Mouse (Mus musculus) CH12.LX (cell line): ENCODE measurements at regions not wholly inside any gene's neighbourhood (a gene's known extent, or its start where the extent isn't known, plus 50 kb on each side); places are given as distances from the start of the nearest gene placed in this dataset.
A peak's percentile ranks its signal among the peaks of the same experiment; 100 is the strongest.

Source experiments
- DNase-seq: peaks from one replicate; pipeline ENCODE4 v3.0.0-alpha.2; 2013; ENCODE audit errors: extremely low read depth
- H3K27ac ChIP-seq: 2 replicates; pipeline ENCODE4 v1.5.1; 2012; ENCODE audit warnings: low read depth, mild to moderate bottlenecking, control low read depth, moderate library complexity; ENCODE audit not compliant: insufficient read depth
- H3K27me3 ChIP-seq: replicated peaks from 2 replicates; pipeline ENCODE3; 2012; ENCODE audit warnings: inconsistent platforms
- H3K36me3 ChIP-seq, 2 experiments: replicated peaks in 1 of 2; 2 replicates each; pipeline versions ENCODE3 to v1.6.1; 2012; ENCODE audit warnings: inconsistent platforms in 1 of 2, low read length in 1 of 2, mild to moderate bottlenecking in 1 of 2, mixed read lengths in 1 of 2, moderate library complexity in 1 of 2; ENCODE audit not compliant: control insufficient read depth in 1 of 2, insufficient read depth in 1 of 2
- H3K4me1 ChIP-seq, 2 experiments: 2 replicates each; pipeline ENCODE4 v1.6.1; 2012; ENCODE audit warnings: inconsistent platforms in 1 of 2, moderate library complexity in 1 of 2; ENCODE audit not compliant: insufficient read depth in 2 of 2, control insufficient read depth in 1 of 2
- H3K4me2 ChIP-seq: 2 replicates; pipeline ENCODE4 v1.6.1; 2012; ENCODE audit warnings: low read depth, mild to moderate bottlenecking, control low read depth; ENCODE audit not compliant: poor library complexity, insufficient read depth, severe bottlenecking
- H3K4me3 ChIP-seq, 3 experiments: fragments of 150-350 bp in 1 of 3; sonication (generic) in 1 of 3; replicated peaks in 1 of 3; 2 replicates each; pipeline versions ENCODE3 to v1.5.1; 2011 to 2012; ENCODE audit warnings: low read depth in 2 of 3, low read length in 2 of 3, mild to moderate bottlenecking in 2 of 3, moderate library complexity in 2 of 3, control low read depth in 1 of 3, improper control_type of control experiment in 1 of 3, inconsistent platforms in 1 of 3, mixed read lengths in 1 of 3; ENCODE audit not compliant: poor library complexity in 1 of 3
- H3K79me2 ChIP-seq: replicated peaks from 2 replicates; pipeline ENCODE4 v1.6.1; 2012; ENCODE audit warnings: mild to moderate bottlenecking, moderate library complexity; ENCODE audit not compliant: control insufficient read depth, poor library complexity, insufficient read depth, severe bottlenecking; ENCODE audit errors: extremely low read depth
- H3K9ac ChIP-seq: 2 replicates; pipeline ENCODE4 v1.6.1; 2012; ENCODE audit warnings: low read depth, mild to moderate bottlenecking, control low read depth, moderate library complexity; ENCODE audit not compliant: insufficient read depth
- H3K9me3 ChIP-seq: replicated peaks from 2 replicates; pipeline ENCODE3; 2012; ENCODE audit warnings: low read length, inconsistent platforms, mixed read lengths
- CHD2 ChIP-seq: IDR thresholded peaks from 2 replicates; pipeline ENCODE4 v1.6.1; 2011; ENCODE audit warnings: low read length, improper control_type of control experiment
- CTCF ChIP-seq, 2 experiments: IDR thresholded peaks in 1 of 2; conservative IDR thresholded peaks in 1 of 2; 2 replicates each; pipeline ENCODE4 v1.5.1; 2011 to 2012; ENCODE audit warnings: low read depth in 2 of 2, low read length in 2 of 2, improper control_type of control experiment in 1 of 2, inconsistent platforms in 1 of 2, mild to moderate bottlenecking in 1 of 2, moderate library complexity in 1 of 2
- E2F4 ChIP-seq: IDR thresholded peaks from 2 replicates; pipeline ENCODE4 v1.6.1; 2011; ENCODE audit warnings: low read depth, low read length, improper control_type of control experiment; ENCODE audit not compliant: insufficient replicate concordance
- ELF1 ChIP-seq: IDR thresholded peaks from 2 replicates; pipeline ENCODE4 v1.6.1; 2014; ENCODE audit warnings: low read depth, mild to moderate bottlenecking, inconsistent platforms, low read length, improper control_type of control experiment
- EP300 ChIP-seq: IDR thresholded peaks from 2 replicates; pipeline ENCODE4 v1.6.1; 2011; ENCODE audit warnings: low read length, improper control_type of control experiment
- IRF4 ChIP-seq: IDR thresholded peaks from 2 replicates; pipeline ENCODE4 v1.6.1; 2014; ENCODE audit warnings: low read depth, mild to moderate bottlenecking, inconsistent platforms, low read length, improper control_type of control experiment
- JUN ChIP-seq: IDR thresholded peaks from 2 replicates; pipeline ENCODE4 v1.6.1; 2011; ENCODE audit warnings: low read depth, mild to moderate bottlenecking, low read length, improper control_type of control experiment, moderate library complexity; ENCODE audit not compliant: insufficient read depth
- MAFK ChIP-seq: IDR thresholded peaks from 2 replicates; pipeline ENCODE4 v1.6.1; 2011; ENCODE audit warnings: low read length, improper control_type of control experiment; ENCODE audit not compliant: insufficient replicate concordance
- MXI1 ChIP-seq: IDR thresholded peaks from 2 replicates; pipeline ENCODE4 v1.6.1; 2011; ENCODE audit warnings: mild to moderate bottlenecking, low read depth, low read length, improper control_type of control experiment
- POLR2A ChIP-seq: IDR thresholded peaks from 2 replicates; pipeline ENCODE4 v1.6.1; 2011; ENCODE audit warnings: low read depth, mild to moderate bottlenecking, improper control_type of control experiment, low read length
- RAD21 ChIP-seq: IDR thresholded peaks from 2 replicates; pipeline ENCODE4 v1.6.1; 2011; ENCODE audit warnings: low read depth, mild to moderate bottlenecking, low read length, improper control_type of control experiment, moderate library complexity
- SIN3A ChIP-seq: IDR thresholded peaks from 2 replicates; pipeline ENCODE4 v1.6.1; 2012; ENCODE audit warnings: low read length, improper control_type of control experiment, inconsistent platforms
- SMC3 ChIP-seq: IDR thresholded peaks from 2 replicates; pipeline ENCODE4 v1.6.1; 2011; ENCODE audit warnings: low read depth, low read length, improper control_type of control experiment
- ZC3H11A ChIP-seq: IDR thresholded peaks from 2 replicates; pipeline ENCODE4 v1.6.1; 2012; ENCODE audit warnings: low read depth, mild to moderate bottlenecking, inconsistent platforms, low read length, improper control_type of control experiment
- ZMIZ1 ChIP-seq: IDR thresholded peaks from 2 replicates; pipeline ENCODE4 v1.6.1; 2012; ENCODE audit warnings: low read depth, mild to moderate bottlenecking, inconsistent platforms, low read length, improper control_type of control experiment
- ZNF384 ChIP-seq: IDR thresholded peaks from 2 replicates; pipeline ENCODE4 v1.6.1; 2012; ENCODE audit warnings: low read depth, low read length, improper control_type of control experiment, inconsistent platforms
- dilution Hi-C: fragments of 300-500 bp; cut with MboI; formaldehyde crosslinking; loops from 2 replicates; pipeline ENCODE4 v1.14.3; 2020; ENCODE audit warnings: low sequenced_read_pairs; ENCODE audit not compliant: extremely low pct_unique_long_range_greater_than_20kb, extremely low pct_ligation_motif_present
- in situ Hi-C: fragments of 300-500 bp; cut with MboI; formaldehyde crosslinking; loops from 3 replicates; pipeline ENCODE4 v1.14.3; 2019; ENCODE audit warnings: low sequenced_read_pairs, low pct_ligation_motif_present, low pct_unique_long_range_greater_than_20kb, mixed read lengths

DNA sequence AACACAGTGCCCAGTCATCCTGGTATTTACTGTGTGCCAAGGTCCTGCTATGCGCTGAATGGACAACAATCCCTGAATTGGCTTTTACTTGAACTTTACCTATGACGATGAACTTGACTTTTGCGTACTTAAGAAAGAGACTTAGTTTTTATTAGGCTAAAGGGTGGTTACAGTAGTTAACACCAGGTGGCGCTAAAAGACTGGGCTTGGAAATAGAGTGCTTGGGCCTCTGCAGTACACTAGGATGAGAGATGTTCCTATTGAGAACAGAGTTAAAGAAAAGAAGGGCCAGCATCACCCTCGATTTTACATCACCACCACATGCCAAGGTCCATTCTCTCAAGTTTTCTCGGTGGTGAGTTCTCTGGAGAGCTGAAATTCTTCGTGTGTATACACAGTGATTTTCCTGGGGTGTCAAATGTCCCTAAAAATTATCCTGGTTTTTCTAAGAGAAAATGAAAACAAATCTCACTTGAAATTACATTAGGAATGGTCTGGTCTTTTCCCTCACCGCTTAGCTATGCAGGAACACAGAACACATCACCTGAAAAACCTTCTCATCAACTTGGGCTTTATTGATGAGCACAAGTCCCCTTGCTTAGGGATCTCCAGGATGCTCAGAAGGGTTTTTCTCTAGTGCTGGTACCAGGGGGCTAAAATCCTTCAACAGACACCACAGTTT lies 64.2 kb upstream of the Yae1d1 start:
- in situ Hi-C loops: loop anchor here (25.0 kb wide), 1 partner anchor 755 kb away; no protein-coding TSS in a partner anchor
- Histone ChIP-seq H3K27me3 (no peaks in the 10 kb centered on the region), H3K36me3 (no peaks in the 10 kb centered on the region), H3K4me2 (no peak overlapping the region), H3K4me1 (peaks cover 0 to 10% of the 10 kb centered on the region in 2 experiments; a peak in 2 of 4 replicates), H3K9me3 (no peaks in the 10 kb centered on the region), H3K9ac (no peak overlapping the region), H3K4me3 (no peak overlapping the region), H3K79me2 (no peaks in the 10 kb centered on the region), H3K27ac (no peak overlapping the region)
- DNase-seq: peak; percentile 72
- dilution Hi-C loops: no loop called here
- no peak for TF ChIP-seq ZMIZ1
- no peak for TF ChIP-seq POLR2A
- TF ChIP-seq JUN: no peak
- TF ChIP-seq ZNF384: no peak
- peak; percentile 59 for TF ChIP-seq ZC3H11A
- no peak for TF ChIP-seq MXI1
- TF ChIP-seq CHD2: no peak
- TF ChIP-seq SMC3: peak; percentile 91
- peak; percentile 94 for TF ChIP-seq RAD21
- peak; percentile 75 to 91 for TF ChIP-seq CTCF (conservative IDR thresholded peaks at IDR 0.05 in 1 of 2, IDR thresholded peaks at IDR 0.05 in 1 of 2; ENCODE audit: low read depth in 2 of 2, low read length in 2 of 2)
- TF ChIP-seq IRF4: no peak
- TF ChIP-seq SIN3A: no peak
- no peak for TF ChIP-seq MAFK

GRCm38 (mm10) chr13:18056816-18057215 lies 63.7 kb upstream of the Yae1d1 start:
- in situ Hi-C loops (loop anchor here (25.0 kb wide), 1 partner anchor 755 kb away; no protein-coding TSS in a partner anchor), dilution Hi-C loops (no loop called here)
- Histone ChIP-seq H3K4me2 (no peak overlapping the region), H3K9me3 (no peaks in the 10 kb centered on the region), H3K27ac (no peak overlapping the region), H3K79me2 (no peaks in the 10 kb centered on the region), H3K9ac (no peak overlapping the region), H3K4me3 (no peak overlapping the region), H3K36me3 (no peaks in the 10 kb centered on the region), H3K4me1 (peaks cover 0 to 4% of the 10 kb centered on the region in 2 experiments; a peak in 2 of 4 replicates), H3K27me3 (no peaks in the 10 kb centered on the region)
- DNase-seq: no peak
- peak in 1 of 2 experiments; percentile 26; a peak in 2 of 4 replicates for TF ChIP-seq CTCF (conservative IDR thresholded peaks at IDR 0.05 in 1 of 2, IDR thresholded peaks at IDR 0.05 in 1 of 2; ENCODE audit: low read depth in 2 of 2, low read length in 2 of 2)
- TF ChIP-seq RAD21: no peak

DNA sequence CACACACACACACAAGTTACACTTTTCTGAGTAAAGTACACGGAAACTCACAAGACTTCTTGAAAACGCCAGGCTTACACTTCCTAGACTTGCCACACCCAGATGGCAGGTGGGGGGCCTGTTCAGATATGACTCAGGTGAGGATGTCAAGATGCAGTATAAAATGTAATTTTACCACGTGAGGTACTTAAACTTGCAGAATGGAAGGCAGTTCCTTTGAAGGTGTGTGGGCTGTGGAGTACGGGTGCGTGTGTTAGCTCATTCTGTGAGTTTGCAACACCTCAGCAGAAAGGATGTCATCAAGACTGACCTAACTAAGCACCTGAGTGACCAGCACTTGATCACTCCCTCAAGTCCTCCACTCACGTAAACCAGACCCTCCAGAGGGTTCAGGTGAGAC lies 50.0 kb upstream of the Yae1d1 start:
- H3K9me3 ChIP-seq: no peaks in the 10 kb centered on the region
- H3K4me2 ChIP-seq: no peak overlapping the region
- no peak overlapping the region for H3K27ac ChIP-seq
- no peak for DNase-seq
- no peaks in the 10 kb centered on the region for H3K79me2 ChIP-seq
- no peaks in the 10 kb centered on the region for H3K27me3 ChIP-seq
- no peaks in the 10 kb centered on the region for H3K4me1 ChIP-seq
- dilution Hi-C loops (no loop called here), in situ Hi-C loops (no loop called here)
- TF ChIP-seq E2F4 (no peak), EP300 (no peak), JUN (no peak), ELF1 (no peak)
- no peak overlapping the region for H3K4me3 ChIP-seq
- no peak overlapping the region for H3K9ac ChIP-seq
- H3K36me3 ChIP-seq: no peaks in the 10 kb centered on the region
